Mouse (Mus musculus) spleen, postnatal 10 days (tissue): Measurements from ENCODE around the gene Chd6.
A peak's percentile ranks its signal among the peaks of the same experiment; 100 is the strongest.

ENCODE experiments used
- DNase-seq, 2 experiments: peaks; one replicate each; pipeline ENCODE4 v3.0.0; 2021 to 2022; ENCODE audit warnings: low spot score in 2 of 2

Gene Chd6

DNA sequence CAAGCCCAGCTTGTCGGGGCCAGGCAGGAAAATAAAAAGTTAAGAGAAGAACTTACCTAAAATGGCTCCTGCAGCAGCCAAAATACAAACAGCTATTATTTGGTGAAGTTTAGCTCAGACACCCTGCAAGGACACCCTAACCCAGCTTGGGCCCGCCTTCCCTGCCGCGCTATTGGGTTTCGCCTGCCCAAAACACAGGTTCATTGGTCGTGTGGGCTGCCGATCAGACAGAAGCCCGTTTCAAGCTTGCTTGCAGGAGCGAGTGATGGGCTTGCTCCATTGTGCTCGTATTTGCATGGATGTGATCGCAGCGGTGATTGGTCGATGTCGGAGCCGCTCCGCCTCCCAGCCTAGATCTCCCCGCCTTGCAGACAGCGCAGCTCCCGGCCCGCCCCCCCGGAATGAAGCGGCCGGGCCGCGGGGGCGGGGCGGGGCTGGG, at the start of gene Chd6:
Gene Chd6 (minus strand): TSS at position 143 of the 439 bp plus-strand sequence.
- peak; percentile 92 to 97 for DNase-seq

DNA sequence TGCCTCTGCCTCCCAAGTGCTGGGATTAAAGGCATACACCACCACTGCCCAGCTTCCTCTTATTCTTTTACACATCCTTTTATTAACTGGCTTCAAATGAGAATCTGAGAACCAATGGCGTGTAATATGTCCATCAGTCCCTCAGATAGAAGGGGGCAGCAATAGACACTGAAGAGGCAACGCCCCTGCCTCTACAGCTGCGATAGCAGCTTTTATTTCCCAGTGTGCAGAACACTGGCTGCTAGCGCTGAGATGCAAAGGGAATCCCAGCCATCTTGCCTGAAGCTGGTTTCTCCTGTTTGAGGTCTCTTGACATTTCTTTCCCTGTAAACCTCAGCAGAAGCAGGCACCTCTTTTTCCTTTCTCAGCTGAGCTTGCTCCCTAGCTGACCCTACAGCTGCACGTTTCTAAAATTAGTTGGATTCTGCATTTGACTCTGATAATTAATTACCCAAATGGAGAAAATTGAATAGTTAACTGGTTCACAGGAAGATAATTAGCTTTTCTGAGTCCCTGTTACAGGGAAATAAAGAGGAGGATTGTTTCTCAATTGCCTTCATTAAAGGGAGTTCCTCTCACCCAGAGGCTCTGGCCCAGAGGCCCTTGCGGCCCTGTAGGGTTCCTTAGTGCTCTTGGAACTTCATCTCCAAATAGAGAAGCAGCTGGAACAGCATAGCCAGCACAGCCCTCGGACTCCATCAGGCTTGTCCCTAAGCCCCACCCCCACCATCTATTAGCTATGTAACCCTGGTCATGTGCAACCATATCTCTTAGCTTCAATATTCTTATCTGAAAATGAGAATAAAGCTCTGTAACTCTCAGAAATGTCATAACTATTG, 41.3 kb upstream of the Chd6 start:
- DNase-seq, result no peak

DNA sequence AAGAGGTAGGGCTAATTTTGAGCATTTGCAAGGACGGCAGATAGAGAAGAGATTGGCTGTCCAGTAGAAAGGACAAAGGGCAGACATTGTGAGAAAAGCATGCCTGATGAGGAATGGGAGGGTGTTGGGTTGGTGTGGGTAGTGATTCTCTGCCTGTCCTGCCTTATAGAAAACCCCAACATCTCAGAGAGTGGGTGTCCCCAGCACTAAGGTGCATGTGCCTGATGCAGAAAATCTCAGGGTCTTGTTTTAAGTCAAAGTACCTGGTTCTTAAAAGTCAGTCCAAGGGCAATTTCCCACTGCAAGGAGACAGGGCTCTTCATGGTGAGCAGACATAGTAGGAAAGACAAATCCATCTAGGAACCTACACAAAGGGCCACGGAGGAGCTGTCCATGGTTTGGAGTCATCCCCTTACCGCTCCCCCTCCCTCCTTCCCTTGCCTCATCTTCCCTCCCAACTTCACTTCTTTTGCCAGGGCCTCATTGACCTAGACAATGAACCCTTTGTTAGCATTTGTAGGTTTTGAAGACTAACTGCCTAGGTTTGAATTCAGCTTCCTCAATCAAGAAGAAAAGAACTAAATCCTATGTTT, 39.6 kb upstream of the Chd6 start:
- no peak for DNase-seq

DNA sequence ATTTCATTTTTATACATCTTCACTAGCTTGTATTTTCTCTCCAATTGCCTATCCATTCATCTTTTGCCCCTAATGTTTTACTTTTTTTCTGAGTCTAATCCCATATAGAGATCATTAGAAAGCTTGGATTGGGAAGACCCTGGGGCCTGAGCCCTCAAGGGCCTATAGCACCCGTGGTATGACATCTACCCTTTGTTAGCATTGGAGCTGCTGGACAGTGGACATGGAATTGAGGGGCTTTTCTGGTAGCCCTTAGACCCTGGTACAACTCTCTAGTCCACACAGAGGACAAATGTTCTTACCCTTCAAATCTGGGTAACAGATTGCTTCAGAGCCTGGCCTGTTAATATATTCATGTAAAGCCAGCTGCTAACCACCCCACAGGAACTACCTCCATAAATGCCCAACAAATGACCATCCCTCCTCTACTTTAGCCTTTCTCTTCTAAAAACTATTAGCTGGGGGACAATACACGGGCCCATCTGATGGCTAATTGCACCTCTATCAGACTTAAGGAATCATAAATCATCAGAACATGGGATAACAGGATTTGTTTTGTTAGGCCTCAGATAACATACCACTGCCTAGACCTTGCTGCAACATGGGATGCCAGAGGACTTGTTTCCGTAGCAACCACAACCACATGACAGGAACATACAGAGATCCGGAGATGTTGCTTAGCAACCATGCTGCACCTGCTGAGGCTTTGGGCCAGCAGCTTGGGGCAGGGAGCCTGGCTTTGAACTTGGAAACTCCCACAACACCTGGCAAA, 39.0 kb upstream of the Chd6 start:
- no peak for DNase-seq

DNA sequence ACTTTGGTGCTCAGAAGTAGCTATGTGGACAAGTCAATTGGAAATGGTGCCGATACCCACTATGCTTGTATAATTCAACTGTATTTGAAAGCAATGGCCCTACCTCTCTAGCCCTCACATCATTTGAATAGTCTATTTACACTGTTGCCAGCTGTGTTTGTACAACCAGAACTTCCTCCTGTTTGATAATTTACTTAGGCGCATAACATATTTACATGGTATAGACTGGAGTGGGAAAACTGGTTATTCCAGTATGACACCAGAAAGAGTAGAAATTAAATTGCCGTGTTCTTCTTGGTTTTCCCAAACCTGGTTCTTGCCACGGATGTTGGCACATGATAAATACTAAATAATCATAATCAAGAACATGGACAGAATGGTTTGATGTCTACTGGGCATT, 35.9 kb upstream of the Chd6 start:
- no peak for DNase-seq

GRCm38 (mm10) chr2:161138672-161139536, 30.0 kb upstream of the Chd6 start:
- no peak for DNase-seq

- DNase-seq, result no peak
These were observed 28.1 kb upstream of the Chd6 start for GRCm38 (mm10) chr2:161136999-161137398.

DNA sequence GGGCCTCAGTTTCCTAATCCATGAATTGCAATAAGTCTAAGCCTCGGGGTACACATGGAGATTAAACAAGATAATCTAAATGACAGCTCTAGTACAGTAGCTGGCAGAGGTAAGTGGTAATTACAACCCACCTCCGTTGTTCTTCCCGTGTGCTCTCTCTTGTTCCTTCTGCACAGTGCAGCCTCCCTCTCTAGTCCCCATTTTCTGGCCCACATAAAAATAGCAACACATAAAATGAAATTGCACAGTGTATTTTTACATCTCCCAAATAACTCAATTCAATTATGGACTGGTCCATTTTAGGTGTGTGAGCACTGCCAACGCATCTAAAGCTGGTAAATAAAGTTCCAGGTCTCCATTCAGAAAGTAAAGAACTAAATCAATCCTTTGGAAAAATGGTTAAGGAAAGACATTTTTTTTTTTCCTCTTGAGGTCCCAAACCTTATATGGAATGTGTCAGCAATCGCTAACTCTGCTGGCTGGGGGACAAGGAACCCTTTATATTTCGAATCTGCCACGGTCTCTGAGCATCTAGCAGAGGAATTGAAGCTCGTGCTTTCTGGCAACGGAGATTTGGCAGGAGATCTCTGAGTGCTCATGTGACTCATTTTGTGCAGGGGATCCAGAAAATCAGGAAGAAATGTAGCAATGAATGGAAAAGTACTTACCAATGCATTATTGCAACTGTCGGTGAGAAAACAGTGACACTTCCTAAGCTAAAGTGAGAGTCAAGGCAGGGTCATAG, 19.7 kb upstream of the Chd6 start:
- DNase-seq, result no peak

DNA sequence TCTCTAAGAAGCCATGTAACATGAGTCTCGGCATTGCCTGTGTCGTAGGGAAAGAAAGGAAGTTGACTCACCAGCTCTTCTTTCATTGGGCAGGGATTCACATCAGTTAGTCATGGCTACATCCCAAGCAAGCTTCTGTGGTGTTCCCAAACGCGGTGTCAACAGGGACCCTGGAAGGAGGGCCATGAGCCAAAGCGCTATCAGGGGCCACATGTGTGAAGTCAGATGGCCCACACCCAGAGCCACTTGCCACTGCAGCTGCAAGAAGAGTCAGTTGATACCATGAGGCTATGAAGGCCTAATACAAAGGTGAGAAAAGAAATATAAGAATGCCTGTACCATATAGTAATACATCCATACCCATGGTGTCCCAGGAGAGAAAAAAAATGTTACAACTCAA, 3.1 kb upstream of the Chd6 start:
- DNase-seq, result no peak

- DNase-seq, result no peak
These were observed 535 bp upstream of the Chd6 start for GRCm38 (mm10) chr2:161109398-161109821.

DNA sequence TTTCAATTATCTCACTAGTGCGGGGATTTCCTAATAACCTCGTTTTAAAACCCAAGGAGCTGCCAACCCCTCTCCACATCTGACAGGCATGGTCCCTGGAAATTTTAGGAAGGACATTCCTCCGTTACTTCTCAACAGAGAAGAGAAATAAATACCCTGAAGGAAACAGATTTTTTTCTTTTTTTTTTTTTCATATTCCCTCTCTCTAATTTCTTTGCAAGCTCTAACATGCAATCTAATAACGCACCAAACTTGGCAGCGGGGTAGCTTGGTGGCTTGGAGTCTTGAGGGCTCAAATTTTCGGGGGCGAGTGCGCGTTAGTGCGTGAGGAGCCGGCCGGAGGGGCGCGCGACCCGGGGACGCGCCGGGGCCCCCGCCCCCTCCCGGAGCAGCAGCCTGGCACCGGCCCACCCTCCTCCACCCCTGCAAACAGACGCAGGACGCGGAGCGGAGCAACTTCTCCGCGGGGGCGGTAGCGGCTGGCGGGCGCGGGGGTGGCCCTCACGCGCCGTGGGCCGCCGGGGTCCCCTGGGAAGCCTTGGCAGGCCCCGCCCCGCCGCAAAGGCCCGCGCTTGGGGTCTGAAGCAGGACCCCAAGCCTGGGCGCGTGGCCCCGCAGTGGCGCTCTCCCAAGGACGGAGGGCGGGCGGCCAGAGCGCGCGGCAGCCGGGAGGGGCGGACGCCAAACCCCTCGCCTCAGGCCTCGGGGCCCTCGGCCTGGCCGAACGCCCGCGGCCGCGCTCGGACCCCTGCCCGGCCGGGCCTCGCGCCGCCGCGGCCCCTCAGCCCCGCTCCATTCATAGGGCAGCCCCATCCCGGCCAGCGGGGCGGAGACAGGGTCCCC, 569 bp downstream of the Chd6 start:
- DNase-seq, result peak in 1 of 2 experiments; percentile 66

GRCm38 (mm10) chr2:161107236-161107635, 1.6 kb downstream of the Chd6 start:
- DNase-seq, result no peak

- no peak for DNase-seq
These were observed 5.1 kb downstream of the Chd6 start for GRCm38 (mm10) chr2:161103769-161104168.

GRCm38 (mm10) chr2:161102102-161102501, 6.8 kb downstream of the Chd6 start:
- no peak for DNase-seq

GRCm38 (mm10) chr2:161097746-161098145, 11.1 kb downstream of the Chd6 start:
- DNase-seq, result no peak

DNA sequence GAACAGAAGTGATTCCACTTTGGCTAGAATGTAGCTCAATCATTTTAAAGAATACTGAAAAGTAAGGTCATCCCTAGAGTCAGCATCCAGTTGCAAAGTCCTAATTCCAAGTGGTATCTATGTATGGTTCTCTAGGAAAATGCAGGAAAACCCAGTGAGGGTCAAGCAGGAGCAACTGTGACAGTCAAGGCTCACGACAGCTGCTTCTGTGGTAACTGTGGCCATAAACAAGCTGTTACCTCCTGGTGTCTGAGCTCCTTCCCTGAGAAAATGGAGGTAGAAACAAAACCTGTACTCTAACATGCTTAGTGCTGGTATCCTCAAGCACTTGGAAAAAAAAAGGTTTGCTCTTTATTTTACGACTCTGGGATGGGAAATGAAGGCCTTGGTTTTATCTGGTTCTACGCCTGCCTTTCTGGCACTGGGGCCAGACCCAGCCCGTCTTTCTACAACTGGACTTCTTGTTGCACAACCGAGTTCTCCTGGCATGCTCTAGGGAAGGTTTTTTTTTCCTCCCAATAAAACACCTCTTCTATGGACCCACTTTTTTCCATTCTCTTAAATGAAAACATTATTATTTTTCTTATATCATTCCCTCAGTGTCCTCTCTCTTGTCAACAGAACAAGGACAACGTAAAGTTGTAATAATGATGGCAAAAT, 18.0 kb downstream of the Chd6 start:
- DNase-seq, result no peak

- no peak for DNase-seq
These were observed 18.7 kb downstream of the Chd6 start for GRCm38 (mm10) chr2:161090200-161090599.

DNA sequence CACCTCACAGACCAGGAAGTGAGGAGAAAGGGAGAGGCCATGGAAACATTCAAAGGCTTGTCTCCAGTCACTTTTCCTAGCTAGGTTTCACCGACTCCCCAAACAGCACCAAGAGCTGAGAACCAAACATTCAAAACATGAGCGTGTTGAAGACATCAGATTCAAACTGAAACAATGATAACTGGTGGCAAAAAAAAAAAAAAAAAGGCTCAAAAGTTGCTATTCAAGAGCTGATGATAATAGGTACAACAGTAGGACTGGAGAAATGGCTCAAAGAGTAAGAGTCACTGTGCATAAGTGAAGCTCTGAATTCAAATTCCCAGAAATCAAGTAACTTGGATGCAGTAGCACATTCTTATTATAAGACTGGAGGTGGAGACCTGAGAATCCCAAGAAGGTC, 30.3 kb downstream of the Chd6 start:
- DNase-seq, result no peak

DNA sequence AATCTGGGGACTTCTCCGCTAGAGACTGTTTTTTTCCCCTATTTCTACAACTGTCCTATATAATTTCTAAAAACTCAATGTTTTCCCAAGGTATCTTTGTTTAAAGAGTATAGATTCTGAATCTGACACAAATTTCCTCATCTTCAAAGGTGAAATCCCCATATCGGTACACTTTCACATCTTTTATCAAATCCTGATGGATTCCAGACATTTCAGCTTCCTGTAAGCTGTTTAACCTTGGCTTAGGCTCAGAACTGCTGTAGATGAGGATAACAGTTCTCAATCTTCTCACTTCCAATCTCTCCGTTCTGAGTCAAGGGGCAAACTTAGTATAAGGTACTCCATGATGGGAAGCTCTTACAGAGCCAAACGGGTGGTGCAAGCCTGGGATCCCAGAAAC, 32.6 kb downstream of the Chd6 start:
- no peak for DNase-seq
